Mouse (Mus musculus): ENCODE results near the gene Syngap1.

DNA sequence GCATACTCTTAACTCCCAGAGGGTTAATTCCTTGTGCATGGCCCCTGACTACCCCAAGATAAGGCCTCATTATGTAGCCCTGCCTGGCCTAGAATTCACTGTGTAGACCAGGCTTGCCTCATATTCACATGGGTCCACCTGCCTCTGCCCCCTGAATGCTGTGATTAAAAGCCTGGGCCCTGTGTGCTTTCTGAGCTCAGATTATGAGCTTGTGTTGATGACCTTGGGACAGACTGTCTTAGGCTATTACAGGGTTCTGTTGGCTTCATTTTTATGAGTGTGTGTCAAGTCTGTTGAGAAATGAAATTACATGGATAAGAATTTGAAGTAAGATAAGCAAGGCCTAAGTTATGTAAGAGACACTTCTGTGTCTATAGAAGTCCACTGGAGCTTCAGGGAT lies 49.5 kb downstream of the Syngap1 start:
- no peak for TF ChIP-seq CTCF (IDR thresholded peaks at IDR 0.05; ENCODE audit: borderline replicate concordance, control insufficient read depth, extremely low read depth, insufficient read depth, low read length, poor library complexity)
- no peak for TF ChIP-seq POLR2A (IDR thresholded peaks at IDR 0.05; ENCODE audit: control insufficient read depth, extremely low read depth, insufficient read depth, low read length, poor library complexity)
